Mouse (Mus musculus) spleen, adult 2 months (tissue): ENCODE results near the gene Anapc11.

Source experiments
- CTCF ChIP-seq: fragments of 200-500 bp; IDR thresholded peaks from 2 replicates; pipeline ENCODE4 v1.5.1; 2011; ENCODE audit warnings: mild to moderate bottlenecking, inconsistent platforms; ENCODE audit not compliant: insufficient read depth, insufficient read length, insufficient replicate concordance; ENCODE audit errors: extremely low read depth
- POLR2A ChIP-seq: fragments of 200-500 bp; IDR thresholded peaks from 2 replicates; pipeline ENCODE4 v1.6.1; 2011; ENCODE audit warnings: low read depth, low read length, inconsistent platforms

DNA sequence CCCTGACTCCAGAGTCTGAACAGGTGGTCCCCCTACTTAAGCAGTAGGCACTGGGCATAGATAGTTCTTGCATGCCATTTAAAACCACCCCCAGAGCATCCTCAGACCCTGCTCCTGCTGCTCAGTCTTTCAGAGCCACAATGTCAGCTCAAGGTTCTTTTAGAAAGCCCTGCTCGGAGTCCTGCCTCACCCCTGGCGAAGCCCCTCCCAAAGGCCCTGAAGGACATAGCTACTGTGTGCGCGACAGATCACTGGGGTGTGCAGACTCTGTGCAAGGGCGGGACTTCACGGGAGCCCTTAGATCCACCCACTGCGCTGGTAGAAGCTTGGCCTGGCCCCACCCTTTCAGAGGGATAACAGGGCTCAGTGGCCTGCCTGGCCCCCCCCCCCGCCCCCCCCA, 11.0 kb downstream of the Anapc11 start:
- no peak for TF ChIP-seq CTCF
- no peak for TF ChIP-seq POLR2A
